Mouse (Mus musculus): ENCODE data around the gene Plxna4.

DNA sequence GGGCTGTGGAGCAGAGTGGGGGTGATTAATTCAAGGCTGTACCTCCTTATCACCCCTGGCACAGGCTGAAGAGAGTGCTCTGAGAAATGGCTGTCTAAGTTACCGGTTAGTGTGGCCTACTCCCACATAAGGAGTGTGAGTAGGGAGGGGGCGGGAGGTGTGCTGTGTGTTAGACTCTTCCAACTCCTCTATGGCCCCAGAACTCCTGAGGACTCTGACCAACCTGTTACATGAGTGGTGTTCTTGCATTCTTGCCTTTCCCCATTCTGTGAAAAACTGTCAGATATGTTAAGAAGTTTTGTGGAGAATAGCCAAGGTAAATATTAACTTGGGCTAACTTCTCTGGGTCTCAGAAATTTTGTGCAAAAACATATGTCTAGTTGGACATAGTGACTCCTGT is 201.1 kb downstream of the Plxna4 start:
- no peak for TF ChIP-seq HCFC1 (IDR thresholded peaks at IDR 0.05; ENCODE audit: borderline replicate concordance, insufficient read depth, low read length)
- TF ChIP-seq CHD2 (IDR thresholded peaks at IDR 0.05; ENCODE audit: low read depth, low read length): no peak
- TF ChIP-seq MAFK (IDR thresholded peaks at IDR 0.05; ENCODE audit: insufficient read depth, low read depth, low read length): no peak

Data from ES-E14 (cell line).